Mouse (Mus musculus): ENCODE results near the gene Miip. TPM values are rescaled to one million over a fixed set of nuclear protein-coding genes. Genes with fewer than 3 reads are reported as not detected.
"Not testable (repeated sequence)": the region's sequence is repeated elsewhere in the genome, so short reads cannot be mapped to it uniquely, and the experiment has no call there.

Miip gene
- polyA plus RNA-seq, 1 experiment from 2014 or later, result 52.2 TPM

DNA sequence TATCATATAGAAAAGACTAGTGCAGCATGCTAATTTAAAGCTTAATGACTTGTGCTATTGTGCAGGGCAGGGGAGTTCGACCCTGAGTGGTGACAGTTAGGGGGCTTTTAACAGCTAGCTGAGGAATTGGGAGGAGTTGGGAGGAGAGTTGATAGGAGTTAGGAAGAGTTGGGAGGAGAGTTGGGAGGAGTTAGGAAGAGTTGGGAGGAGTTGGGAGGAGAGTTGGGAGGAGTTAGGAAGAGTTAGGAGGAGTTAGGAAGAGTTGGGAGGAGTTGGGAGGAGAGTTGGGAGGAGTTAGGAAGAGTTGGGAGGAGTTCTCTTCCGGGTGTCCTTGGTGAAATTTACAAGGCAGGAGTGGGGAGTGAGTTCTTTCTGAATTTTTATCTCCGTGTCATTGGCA lies 1.8 kb downstream of the Miip start:
- not testable (repeated sequence) for H3K27ac ChIP-seq; H3K9ac ChIP-seq; H3K4me3 ChIP-seq; ATAC-seq (ENCODE audit: low FRiP score, low read depth); H3K9me3 ChIP-seq; H3K27me3 ChIP-seq (replicated peaks)
- Histone ChIP-seq H3K4me1 (peaks cover 23% of the 10 kb centered on the region), H3K4me2 (replicated peaks) (0 out of 2 replicates have a peak overlapping the region, but pooled peaks have one; percentile 56), H3K36me3 (peaks cover 46% of the 10 kb centered on the region)
- 42% methylated on average over 3 of the region's 3 CpGs for WGBS

- Histone ChIP-seq H3K4me3 (no peak overlapping the region), H3K36me3 (peaks cover 51% of the 10 kb centered on the region), H3K9ac (no peak overlapping the region), H3K4me1 (peaks cover 23% of the 10 kb centered on the region), H3K27me3 (replicated peaks) (no peaks in the 10 kb centered on the region), H3K27ac (no peak overlapping the region), H3K9me3 (no peaks in the 10 kb centered on the region), H3K4me2 (replicated peaks) (no peak overlapping the region)
- no peak for ATAC-seq (ENCODE audit: low FRiP score, low read depth)
- WGBS, result 94% methylated on average over 9 of the region's 9 CpGs
Observed at GRCm38 (mm10) chr4:147866056-147866455, 2.6 kb downstream of the Miip start.

DNA sequence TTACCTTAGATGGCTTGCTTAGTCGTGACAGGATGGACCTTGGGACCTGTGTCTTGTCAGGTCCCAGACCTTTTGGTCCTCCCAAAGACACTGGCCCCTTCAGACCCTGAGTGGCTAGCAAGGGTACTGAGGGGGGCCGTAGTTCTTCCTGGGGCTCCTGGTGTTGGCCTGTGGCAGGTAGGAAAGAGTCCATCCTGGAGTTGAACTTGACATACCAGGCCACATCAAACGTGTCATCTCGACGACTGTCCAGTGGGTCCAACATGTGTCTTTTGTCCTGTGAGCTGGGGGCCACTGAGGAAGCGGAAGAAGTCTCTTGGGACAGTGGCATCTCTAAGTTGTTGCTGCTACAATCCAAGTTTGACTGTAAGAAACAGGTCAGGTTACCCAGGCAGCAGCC lies 3.0 kb downstream of the Miip start:
- Histone ChIP-seq H3K36me3 (peaks cover 53% of the 10 kb centered on the region), H3K27ac (no peak overlapping the region), H3K4me2 (replicated peaks) (no peak overlapping the region), H3K9ac (no peak overlapping the region), H3K4me3 (no peak overlapping the region), H3K4me1 (peaks cover 23% of the 10 kb centered on the region), H3K9me3 (no peaks in the 10 kb centered on the region), H3K27me3 (replicated peaks) (no peaks in the 10 kb centered on the region)
- 96% methylated on average over 6 of the region's 6 CpGs for WGBS
- no peak for ATAC-seq (ENCODE audit: low FRiP score, low read depth)

GRCm38 (mm10) chr4:147862051-147862450 lies 6.6 kb downstream of the Miip start:
- no peak overlapping the region for H3K9ac ChIP-seq
- no peak overlapping the region for H3K4me2 ChIP-seq (replicated peaks)
- no peak overlapping the region for H3K4me3 ChIP-seq
- H3K4me1 ChIP-seq, result no peaks in the 10 kb centered on the region
- no peak overlapping the region for H3K27ac ChIP-seq
- H3K27me3 ChIP-seq (replicated peaks), result no peaks in the 10 kb centered on the region
- H3K9me3 ChIP-seq, result no peaks in the 10 kb centered on the region
- H3K36me3 ChIP-seq, result peaks cover 59% of the 10 kb centered on the region
- 95% methylated on average over 3 of the region's 3 CpGs for WGBS
- no peak for ATAC-seq (ENCODE audit: low FRiP score, low read depth)

DNA sequence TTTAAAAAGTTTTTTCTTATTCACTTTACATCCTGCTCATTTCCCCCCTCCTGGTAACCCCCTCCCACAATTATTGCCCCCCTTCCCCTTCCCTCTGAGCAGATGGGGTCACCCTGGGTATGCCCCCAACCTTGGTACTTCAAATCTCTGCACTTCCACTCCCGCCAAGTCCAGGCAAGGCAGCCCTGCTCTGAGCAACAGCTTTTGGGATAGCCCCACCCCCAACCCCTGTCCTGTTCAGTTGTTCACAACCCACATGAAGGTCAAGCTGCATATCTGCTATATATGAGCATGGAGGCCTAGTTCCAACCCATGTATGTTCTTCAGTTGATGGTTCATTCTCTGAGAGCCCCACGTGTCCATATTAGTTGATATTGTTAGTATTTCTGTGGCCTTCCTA lies 17.8 kb downstream of the Miip start:
- H3K4me2 ChIP-seq (replicated peaks), result no peak overlapping the region
- H3K9me3 ChIP-seq, result no peaks in the 10 kb centered on the region
- H3K27ac ChIP-seq, result no peak overlapping the region
- no peak overlapping the region for H3K9ac ChIP-seq
- peaks cover 4% of the 10 kb centered on the region; the same call in 1 of the 2 replicates for H3K4me1 ChIP-seq
- ATAC-seq (ENCODE audit: low FRiP score, low read depth), result no peak
- 84% methylated on average over 2 of the region's 2 CpGs for WGBS
- no peaks in the 10 kb centered on the region for H3K27me3 ChIP-seq (replicated peaks)
- H3K36me3 ChIP-seq, result no peaks in the 10 kb centered on the region
- no peak overlapping the region for H3K4me3 ChIP-seq

- 11% methylated on average over 4 of the region's 4 CpGs for WGBS
- H3K27ac ChIP-seq, result no peak overlapping the region
Observed at GRCm38 (mm10) chr4:147848584-147848991, 20.0 kb downstream of the Miip start.

GRCm38 (mm10) chr4:147847614-147848583 lies 20.7 kb downstream of the Miip start, which contains the start of gene Zfp933:
Gene Zfp933 (minus strand): TSS chr4:147848366.
- no peaks in the 10 kb centered on the region for H3K27me3 ChIP-seq (replicated peaks)
- H3K27ac ChIP-seq, result no peak within 1 kb of the TSS
- peaks cover 14% of the 10 kb centered on the region for H3K36me3 ChIP-seq
- peak; percentile 91 for ATAC-seq (ENCODE audit: low FRiP score, low read depth)
- WGBS, result 4% methylated on average over 23 of the region's 23 CpGs
- peak within 1 kb of the TSS; percentile 57 for H3K4me3 ChIP-seq
- peak within 1 kb of the TSS; percentile 53 for H3K9ac ChIP-seq
- peaks cover 4% of the 10 kb centered on the region; the same call in 1 of the 2 replicates for H3K4me1 ChIP-seq
- peak within 1 kb of the TSS; percentile 64 for H3K4me2 ChIP-seq (replicated peaks)
- peaks cover 11% of the 10 kb centered on the region for H3K9me3 ChIP-seq

More at GRCm38 (mm10) chr4:147848584-147848991, 20.0 kb downstream of the Miip start:
- H3K36me3 ChIP-seq, result peaks cover 7% of the 10 kb centered on the region
- peak overlapping the region; percentile 50 for H3K9ac ChIP-seq
- no peaks in the 10 kb centered on the region for H3K27me3 ChIP-seq (replicated peaks)
- peak; percentile 73 for ATAC-seq (ENCODE audit: low FRiP score, low read depth)
- peaks cover 4% of the 10 kb centered on the region; the same call in 1 of the 2 replicates for H3K4me1 ChIP-seq
- peak overlapping the region; percentile 57 for H3K4me3 ChIP-seq
- peaks cover 5% of the 10 kb centered on the region for H3K9me3 ChIP-seq
- H3K4me2 ChIP-seq (replicated peaks), result peak overlapping the region; percentile 64

- Histone ChIP-seq H3K4me3 (no peak overlapping the region), H3K4me2 (replicated peaks) (no peak overlapping the region), H3K4me1 (peaks cover 4% of the 10 kb centered on the region; the same call in 1 of the 2 replicates), H3K27me3 (replicated peaks) (no peaks in the 10 kb centered on the region), H3K9ac (no peak overlapping the region), H3K36me3 (peaks cover 29% of the 10 kb centered on the region), H3K9me3 (peaks cover 21% of the 10 kb centered on the region), H3K27ac (no peak overlapping the region)
- 95% methylated on average over 3 of the region's 3 CpGs for WGBS
- no peak for ATAC-seq (ENCODE audit: low FRiP score, low read depth)
Observed at GRCm38 (mm10) chr4:147842871-147843270, 25.7 kb downstream of the Miip start.

DNA sequence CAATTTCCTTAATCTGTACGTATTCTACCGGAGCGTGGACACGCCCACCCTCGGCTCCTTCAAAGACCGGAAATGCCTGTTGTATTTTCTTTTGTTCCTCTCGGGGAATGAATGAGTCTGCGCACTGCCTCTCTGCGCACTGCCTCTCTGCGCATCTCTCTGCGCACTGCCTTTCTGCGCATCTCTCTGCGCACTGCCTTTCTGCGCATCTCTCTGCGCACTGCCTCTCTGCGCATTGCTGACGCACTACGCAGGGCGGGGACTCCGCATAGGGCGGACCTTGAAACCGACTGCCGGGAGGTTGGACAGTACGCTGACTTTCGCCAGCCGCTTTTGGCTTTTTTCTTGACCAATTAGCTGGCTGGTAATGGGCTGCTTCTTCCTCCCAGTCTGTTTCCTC lies 29.3 kb downstream of the Miip start:
- H3K4me2 ChIP-seq (replicated peaks); H3K4me1 ChIP-seq; H3K27ac ChIP-seq; H3K4me3 ChIP-seq; ATAC-seq (ENCODE audit: low FRiP score, low read depth); H3K9ac ChIP-seq; H3K27me3 ChIP-seq (replicated peaks): not testable (repeated sequence)
- Histone ChIP-seq H3K9me3 (peaks cover 24% of the 10 kb centered on the region), H3K36me3 (peaks cover 25% of the 10 kb centered on the region)
- WGBS, result 99% methylated on average over 22 of the region's 26 CpGs

DNA sequence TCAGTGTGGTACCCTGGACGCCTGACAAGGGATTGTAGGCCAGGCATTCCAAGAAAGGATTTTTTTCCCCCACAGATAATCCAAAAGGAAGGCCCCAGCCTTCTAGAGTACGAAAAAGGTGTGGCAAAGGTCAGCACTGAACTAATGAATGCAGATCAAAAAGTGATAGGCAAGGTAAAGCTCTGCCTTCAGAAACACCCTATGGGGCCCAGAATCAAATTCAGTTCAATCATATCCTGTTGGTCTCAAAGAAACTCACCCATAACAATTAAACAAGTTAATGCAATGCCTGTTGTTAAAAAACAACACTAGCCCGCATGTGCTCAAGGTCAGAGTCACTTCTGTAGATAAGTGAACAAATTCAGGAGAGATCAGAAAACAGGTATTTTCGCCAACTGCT lies 44.2 kb downstream of the Miip start:
- Histone ChIP-seq H3K27ac (no peak overlapping the region), H3K4me2 (replicated peaks) (no peak overlapping the region), H3K4me3 (no peak overlapping the region), H3K27me3 (replicated peaks) (no peaks in the 10 kb centered on the region), H3K9me3 (peaks cover 72% of the 10 kb centered on the region), H3K4me1 (no peaks in the 10 kb centered on the region), H3K36me3 (peaks cover 62% of the 10 kb centered on the region), H3K9ac (no peak overlapping the region)
- 89% methylated on average over 4 of the region's 4 CpGs for WGBS
- no peak for ATAC-seq (ENCODE audit: low FRiP score, low read depth)

- not testable (repeated sequence) for H3K4me3 ChIP-seq; H3K4me1 ChIP-seq; H3K4me2 ChIP-seq (replicated peaks); H3K9ac ChIP-seq; H3K27ac ChIP-seq; ATAC-seq (ENCODE audit: low FRiP score, low read depth); H3K27me3 ChIP-seq (replicated peaks)
- H3K36me3 ChIP-seq, result peaks cover 32% of the 10 kb centered on the region
- H3K9me3 ChIP-seq, result peaks cover 61% of the 10 kb centered on the region
- WGBS, result 91% methylated on average over 3 of the region's 3 CpGs
Observed at GRCm38 (mm10) chr4:147821414-147821813, 47.2 kb downstream of the Miip start.

- H3K4me3 ChIP-seq; H3K27ac ChIP-seq; ATAC-seq (ENCODE audit: low FRiP score, low read depth); H3K27me3 ChIP-seq (replicated peaks); H3K4me1 ChIP-seq; H3K9ac ChIP-seq; H3K4me2 ChIP-seq (replicated peaks): not testable (repeated sequence)
- 83% methylated on average over 7 of the region's 7 CpGs for WGBS
- peaks cover 15% of the 10 kb centered on the region for H3K36me3 ChIP-seq
- peaks cover 48% of the 10 kb centered on the region for H3K9me3 ChIP-seq
Observed at GRCm38 (mm10) chr4:147819659-147820058, 49.0 kb downstream of the Miip start.

All from neural tube, embryonic 12.5 days (tissue).